Mouse (Mus musculus) kidney, adult 9 months (tissue): ENCODE results near the gene Edf1.

Experiments used
- DNase-seq: peaks from one replicate; pipeline ENCODE4 v3.0.0; 2022

The Edf1 gene

GRCm38 (mm10) chr2:25583120-25583481, 25.5 kb downstream of the Edf1 start:
- no peak for DNase-seq

GRCm38 (mm10) chr2:25583571-25583970, 25.9 kb downstream of the Edf1 start:
- DNase-seq, result no peak

DNA sequence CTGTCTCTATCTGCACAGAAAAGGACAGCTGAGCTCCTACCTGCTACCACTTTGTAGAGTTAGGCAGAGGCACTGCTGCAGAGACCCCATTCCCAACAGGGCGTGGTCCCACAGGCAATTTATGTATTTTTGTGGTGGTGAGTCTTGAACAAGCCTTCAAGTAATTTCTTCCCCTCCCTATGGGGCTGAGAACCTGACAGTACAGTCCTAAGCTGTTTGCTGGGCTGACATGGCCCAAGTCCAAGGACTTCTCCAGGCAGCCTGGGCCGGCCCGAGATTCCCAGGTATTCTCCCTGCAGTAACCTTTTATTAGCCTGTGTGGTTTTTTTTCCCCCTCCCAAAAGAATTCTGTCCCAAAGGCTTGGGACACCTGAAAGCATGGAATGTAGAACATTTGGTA, 26.5 kb downstream of the Edf1 start:
- DNase-seq, result no peak

- DNase-seq, result no peak
These were observed 27.2 kb downstream of the Edf1 start for GRCm38 (mm10) chr2:25584856-25585255.

DNA sequence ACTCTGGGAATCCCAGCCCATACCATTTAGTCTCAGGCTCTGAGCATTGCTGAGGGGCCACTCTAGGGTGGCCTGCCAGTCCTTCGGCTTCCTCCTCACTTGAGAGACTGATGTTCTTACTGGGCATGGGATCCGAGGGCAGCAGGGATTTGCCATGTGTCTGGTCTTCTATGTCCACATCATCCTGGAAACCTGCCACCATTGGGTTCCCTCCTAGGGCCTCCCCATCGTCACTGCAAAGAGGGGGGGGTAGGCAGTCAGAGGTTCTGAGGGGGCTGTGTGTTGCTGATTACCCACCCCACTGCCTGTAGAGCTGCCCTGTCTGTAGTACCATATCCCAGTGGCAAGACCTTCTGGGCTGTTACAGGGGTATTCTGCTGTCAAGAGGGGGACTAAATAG, 28.0 kb downstream of the Edf1 start:
- DNase-seq, result no peak

- no peak for DNase-seq
These were observed 29.6 kb downstream of the Edf1 start for GRCm38 (mm10) chr2:25587290-25587689.

DNA sequence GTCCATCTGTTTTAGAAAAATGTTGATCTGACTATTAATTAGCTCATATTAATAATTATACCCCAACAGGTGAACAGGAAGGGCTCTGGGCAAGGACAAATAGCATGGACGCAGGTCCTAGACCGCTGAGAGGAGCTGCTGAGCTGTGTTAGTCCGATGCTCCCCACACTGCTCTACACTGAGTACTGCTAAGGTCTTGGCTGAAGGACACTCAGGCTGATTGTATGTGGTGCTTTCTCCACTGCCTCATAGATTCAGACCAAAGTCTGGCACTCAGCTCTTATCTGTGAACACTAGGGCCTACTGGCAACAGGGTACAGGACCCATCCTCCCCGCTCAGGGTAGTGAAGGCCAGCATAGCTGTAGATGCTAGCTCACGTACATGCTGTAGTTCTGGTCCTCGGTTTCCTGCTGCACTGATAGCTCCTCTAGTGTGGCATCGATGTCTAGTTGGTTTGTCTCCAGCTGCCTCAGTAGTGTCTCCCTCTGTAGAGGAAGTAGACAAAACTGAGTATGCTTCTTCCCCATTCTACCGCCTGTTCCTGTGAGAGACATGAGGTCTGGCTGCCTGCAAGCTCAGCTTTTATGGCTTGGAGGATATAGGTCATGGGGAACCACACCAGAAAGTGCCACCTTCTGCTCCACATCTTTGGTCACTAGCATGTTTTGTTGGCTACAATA, 30.7 kb downstream of the Edf1 start:
- DNase-seq, result no peak

GRCm38 (mm10) chr2:25591863-25592262, 34.2 kb downstream of the Edf1 start:
- peak; percentile 61 for DNase-seq

- DNase-seq, result no peak
These were observed 39.3 kb downstream of the Edf1 start for GRCm38 (mm10) chr2:25596765-25597510.

GRCm38 (mm10) chr2:25598749-25599148, 41.1 kb downstream of the Edf1 start:
- no peak for DNase-seq

DNA sequence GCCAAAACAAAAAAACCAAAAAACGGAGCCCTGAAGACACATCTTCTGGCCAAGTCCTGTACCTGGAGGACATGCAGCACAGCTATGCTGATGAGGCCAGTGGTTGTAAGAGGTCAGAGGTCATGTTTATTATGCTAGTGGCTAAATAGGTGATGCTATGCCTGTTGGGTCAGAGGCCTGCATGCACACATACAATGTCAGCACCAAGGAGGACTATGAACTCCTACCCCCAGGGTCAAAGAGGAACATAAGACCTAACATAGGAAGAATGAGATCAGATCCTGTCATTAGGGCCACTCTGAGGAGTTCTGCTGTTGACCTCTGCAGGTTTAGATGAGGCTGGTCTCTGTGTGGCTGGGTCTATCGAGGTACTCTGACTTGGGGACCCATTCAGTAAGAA, 42.4 kb downstream of the Edf1 start:
- no peak for DNase-seq

DNA sequence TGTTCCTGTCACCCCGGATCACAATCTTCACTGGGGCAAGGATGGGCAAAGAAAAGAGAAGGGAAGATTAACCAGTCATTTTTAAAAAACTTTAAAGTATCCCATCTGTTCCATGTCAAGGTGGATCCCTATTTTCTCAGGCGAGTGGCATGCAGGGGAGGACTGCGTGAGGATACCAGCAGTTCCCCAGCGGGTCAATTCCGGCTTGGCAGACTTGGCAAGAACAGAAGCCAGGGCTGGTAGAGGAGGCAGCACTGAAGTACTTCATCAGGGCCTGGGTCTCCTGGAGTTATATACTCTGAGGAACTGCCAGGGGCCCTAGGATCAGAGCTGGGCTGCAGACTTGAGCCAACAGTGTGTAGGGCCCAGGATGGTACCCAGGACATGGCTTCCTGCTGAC, 44.9 kb downstream of the Edf1 start:
- no peak for DNase-seq

- DNase-seq, result peak; percentile 91
These were observed 50.3 kb downstream of the Edf1 start, which contains the start of gene Rabl6 for GRCm38 (mm10) chr2:25607761-25608622. Gene Rabl6 (minus strand): TSS chr2:25608521.

GRCm38 (mm10) chr2:25608671-25609070, 51.0 kb downstream of the Edf1 start:
- DNase-seq, result no peak
